Mouse (Mus musculus): ENCODE measurements around the gene Hras.
A peak's percentile ranks its signal among the peaks of the same experiment; 100 is the strongest.

Hras gene

DNA sequence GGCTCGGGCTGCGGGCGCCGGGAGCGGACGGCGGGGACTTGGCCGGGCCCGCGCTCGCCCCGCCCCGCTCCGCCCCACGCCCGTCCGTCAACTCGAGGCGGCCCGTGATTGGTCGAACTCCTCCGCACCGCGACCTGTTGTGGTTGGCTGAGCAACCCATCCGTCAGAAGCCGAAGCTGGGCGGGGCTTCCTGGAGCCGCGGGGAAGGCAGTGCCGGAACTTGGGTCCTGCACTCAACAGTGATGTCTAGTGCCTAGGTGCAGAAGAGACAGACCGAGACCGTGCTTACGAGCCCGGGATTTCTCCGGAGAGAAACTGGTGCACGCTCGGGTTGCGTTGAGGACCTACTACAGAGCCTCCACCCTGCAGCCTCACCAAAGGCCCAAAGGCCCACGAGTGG, at the start of gene Hras, which contains the start of gene Lrrc56:
Gene Hras, minus strand, starts transcription at position 58 of the 400 bp plus-strand sequence.
Gene Lrrc56, plus strand, starts transcription at position 210 of the 400 bp plus-strand sequence.
- peak; percentile 97 for DNase-seq

DNA sequence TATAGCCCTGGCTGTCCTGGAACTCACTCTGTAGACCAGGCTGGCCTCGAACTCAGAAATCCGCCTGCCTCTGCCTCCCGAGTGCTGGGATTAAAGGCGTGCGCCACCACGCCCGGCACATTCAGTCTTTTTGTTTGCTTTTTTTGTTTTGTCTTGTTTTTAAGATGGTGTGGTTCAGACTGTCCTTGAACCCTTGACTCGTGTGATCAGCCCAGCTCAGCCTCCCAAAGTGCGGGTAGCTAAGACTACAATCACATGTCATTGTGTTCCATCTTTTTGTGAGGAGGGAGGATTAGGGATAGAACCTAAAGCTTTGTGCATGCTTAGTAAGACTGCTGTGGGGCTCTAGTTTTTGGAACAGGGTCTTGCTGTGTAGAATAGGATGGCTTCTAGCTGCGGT, 37.7 kb upstream of the Hras start:
- DNase-seq: no peak

DNA sequence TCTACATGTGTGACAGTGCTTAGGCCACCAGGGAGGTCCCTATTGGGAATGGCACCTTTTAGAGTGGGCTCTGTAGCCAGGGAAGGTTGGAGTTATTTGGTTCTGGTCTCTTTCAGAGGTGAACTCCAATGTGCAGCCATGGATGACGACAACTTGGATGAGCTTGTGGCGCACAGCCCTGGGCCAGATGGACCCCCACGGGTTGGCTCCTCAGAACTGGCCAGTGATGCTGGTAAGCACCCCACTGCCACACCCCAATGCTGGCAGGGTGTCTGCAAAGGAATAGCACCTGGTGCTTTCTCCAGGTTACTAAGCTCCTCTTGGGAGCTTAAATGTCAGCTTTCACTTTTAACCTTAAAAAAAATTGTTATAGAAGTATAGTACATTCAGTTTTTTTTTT, 37.3 kb upstream of the Hras start:
- peak; percentile 47 for DNase-seq

DNA sequence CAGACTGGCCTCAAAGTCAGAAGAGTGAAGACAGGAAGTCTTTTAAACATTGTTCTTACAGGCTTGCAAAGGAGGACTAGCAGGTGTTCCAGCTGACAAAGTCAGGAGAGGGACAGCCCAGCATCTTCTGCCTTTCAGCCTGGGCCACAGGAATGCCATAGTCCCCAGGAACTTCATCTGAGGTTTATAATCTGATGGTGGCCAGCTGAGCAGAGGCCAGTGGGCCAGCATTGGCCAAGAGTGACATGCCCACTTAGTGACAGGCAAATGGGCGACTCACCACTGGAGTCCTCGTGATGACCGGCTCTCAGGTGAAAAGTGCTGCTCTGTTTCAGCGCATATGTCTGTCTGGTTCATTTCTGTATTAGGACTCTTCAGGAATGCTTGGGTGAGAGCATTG, 36.8 kb upstream of the Hras start:
- no peak for DNase-seq

DNA sequence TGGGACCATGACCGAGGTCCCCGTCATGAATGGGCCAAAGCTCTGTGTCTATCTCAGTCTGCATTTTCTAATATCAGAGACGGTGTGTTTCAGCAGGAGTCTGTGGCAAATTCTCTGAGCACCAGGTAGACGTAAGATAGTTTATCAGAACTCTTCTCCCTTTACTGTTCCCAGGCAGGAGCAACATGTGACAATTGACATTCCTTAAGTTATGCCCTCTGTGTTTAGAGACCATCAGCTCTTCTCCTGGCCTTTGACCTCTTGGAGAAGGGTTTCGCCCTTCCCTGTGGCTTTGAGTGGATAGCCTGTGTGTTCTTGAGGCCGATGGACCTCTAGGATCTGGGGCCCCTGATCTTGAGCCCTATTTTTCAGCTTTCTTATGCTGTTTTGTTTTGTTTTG, 35.9 kb upstream of the Hras start:
- DNase-seq: peak; percentile 15

DNA sequence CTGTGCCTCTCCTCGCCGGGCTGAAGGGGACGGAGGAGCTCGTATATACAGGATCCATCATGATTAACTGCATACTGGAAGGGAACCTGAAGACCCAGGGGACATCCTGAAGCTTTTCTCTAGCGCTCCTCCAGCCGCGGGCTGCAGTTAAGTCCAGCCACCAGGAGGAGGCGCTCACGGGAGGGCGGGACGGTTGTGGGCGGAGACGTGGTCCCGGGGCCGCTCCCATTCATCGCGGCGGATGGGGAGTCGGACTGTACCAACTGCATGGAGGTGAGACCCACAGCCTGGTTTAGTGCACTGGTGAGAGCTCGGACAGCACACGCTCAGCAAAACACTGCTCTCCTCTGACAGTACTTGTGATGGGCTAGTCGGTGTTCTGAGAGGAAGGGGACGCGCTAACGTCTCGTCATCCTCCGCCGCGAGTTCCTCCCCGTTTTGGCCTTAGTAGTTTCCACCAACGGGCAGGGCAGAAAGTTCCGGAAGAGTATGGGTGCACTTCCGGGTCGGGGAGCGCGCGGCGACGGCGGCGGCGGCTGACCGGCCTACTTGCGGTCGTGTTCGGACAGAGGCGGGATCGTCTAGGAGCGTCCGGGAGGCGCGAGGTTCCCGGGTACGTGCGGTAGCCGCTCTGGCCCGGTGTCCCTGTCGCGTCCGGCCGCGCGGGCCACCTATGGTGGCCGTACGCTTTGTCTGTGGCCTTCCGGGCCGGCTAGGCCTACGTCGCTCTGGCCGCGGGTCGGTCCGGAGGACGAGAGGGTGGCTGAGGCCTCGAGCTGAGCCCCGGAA, 34.7 kb upstream of the Hras start, which contains the start of gene Phrf1:
Gene Phrf1, plus strand, starts transcription at position 506 of the 789 bp plus-strand sequence.
- peak; percentile 92 for DNase-seq

DNA sequence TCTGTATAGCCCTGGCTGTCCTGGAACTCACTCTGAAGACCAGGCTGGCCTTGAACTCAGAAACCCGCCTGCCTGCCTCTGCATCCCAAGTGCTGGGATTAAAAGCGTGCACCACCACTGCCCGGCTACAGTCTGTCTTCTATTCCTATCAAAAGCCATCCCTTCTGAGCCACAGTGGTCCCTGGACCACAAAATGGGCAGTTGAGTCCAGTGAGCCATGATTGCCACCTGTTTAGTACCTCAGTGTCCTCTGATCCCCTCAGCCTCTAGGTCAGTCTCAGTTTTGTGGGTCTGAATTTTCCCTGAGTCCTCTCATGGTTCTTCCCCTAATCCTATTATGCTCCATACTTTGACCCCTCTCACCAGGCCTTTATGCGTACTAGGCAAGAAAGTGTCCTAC, 34.0 kb upstream of the Hras start:
- peak; percentile 40 for DNase-seq

DNA sequence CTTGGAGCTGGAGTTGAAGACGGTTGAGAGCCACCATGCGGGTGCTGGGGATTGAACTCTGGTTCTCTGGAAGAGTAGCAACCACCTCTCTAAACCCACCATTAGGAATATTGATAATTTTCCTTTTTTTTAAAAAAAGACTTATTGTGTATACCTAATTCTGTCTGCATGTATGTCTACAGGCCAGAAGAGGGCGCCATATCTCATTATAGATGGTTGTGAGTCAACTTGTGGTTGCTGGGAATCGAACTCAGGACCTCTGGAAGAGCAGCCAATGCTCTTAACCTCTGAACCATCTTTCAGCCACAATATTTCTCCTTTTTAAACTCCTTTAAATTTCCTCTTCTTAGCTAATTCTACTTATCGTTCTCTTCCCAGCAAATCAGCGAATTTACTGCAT, 32.7 kb upstream of the Hras start:
- peak; percentile 15 for DNase-seq

DNA sequence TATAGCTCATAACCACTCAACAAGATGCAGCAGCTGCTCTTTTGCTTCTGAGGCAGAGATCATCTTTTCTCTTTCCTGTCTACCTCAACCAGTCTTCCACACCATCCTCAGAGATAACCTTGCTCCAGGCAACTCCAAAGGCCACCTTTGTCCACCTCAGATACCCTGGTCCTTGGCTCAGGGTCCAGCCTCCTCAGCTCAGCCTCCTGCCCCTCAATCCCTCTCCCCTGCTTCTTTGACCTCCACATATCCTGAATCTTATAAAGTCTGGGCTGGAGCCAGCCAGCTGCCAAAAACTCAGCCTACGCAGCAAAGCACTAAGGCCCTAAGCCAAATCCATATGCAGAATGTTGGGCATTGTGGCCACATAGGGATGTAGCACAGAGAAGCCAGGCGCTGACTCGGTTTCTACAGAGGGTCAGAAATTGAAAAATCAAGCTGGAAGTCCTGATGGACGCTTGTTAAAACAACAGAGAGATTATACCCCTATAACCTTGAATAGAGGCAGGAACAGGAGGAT, 29.0 kb upstream of the Hras start:
- DNase-seq: peak; percentile 19

DNA sequence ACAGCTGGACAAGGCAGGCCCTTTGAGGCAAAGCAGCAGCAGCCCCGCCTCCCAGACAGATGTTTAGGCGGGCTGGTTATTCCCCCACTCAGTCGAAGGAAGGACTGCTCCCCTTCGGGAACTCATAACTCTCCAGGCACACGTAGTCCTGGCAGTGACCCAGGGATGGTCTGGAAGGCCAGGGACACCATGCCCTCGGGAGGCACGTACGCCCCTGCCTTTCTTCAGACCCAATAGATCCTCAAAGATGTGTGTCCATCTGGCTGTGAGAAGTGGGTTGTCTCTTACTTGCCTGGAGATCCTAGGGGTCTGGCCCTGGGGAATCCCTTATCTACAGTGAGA, 28.3 kb upstream of the Hras start:
- no peak for DNase-seq

DNA sequence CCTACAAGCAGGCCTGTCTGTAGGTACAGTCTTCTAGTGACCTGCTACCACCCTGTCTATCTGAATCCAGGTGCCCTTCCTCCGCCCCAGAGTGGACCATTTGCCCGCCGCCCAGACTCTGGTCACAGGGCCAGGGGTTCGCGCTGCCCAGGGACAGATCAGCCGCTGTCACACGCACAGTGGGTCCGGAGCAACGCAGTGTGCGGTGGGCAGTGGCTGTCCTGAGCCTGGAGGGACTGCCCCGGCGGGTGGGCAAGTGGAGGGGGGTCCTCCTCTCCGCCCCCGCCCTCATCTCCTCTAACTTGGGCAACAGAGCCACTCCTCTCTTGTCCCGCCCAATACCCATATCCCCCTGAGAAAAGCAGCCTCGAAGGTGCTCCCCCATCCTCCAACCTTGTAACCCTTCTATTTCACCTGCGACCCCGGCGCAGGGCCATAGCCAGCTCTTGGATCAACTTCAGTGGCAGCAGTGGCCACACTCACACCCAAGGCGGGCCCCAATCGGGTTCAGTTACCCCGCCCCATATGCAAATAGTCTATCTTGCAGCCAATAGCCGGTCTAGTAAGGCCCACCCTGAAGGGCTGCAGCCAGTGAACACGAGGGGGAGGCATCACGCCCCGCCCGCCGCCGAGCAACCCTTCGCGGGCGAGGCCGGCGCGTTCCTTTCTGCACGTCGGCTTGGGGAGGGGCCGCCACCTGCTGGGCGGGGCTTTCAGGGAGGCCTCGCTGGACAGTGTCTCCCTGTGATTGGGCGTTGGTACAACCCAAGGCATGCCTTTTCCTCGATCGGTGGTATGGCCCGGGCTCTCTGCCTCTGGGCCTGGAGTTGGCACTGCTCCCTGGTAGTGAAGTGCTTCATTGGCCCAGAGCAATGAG, 27.7 kb upstream of the Hras start:
- DNase-seq: peak; percentile 91

DNA sequence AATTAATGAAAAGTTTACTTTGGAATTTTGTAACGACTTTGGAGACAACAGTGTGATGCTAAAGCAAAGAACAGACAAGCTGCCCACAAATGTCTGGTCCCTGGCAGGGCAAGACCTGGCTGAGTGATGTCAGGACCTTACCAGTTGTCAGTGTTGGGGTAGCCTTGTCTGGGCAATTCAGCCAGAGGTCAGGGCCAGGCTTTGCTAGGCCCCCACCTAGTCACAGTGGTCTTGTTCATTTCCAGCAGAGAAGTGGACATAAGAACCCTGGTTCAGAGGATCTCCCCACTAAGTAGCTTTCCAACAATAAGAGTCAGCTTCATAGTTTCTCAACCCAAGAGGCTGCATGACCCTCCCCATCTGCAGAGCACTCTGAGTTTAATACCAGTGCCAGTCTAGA, 26.6 kb upstream of the Hras start:
- DNase-seq: no peak

DNA sequence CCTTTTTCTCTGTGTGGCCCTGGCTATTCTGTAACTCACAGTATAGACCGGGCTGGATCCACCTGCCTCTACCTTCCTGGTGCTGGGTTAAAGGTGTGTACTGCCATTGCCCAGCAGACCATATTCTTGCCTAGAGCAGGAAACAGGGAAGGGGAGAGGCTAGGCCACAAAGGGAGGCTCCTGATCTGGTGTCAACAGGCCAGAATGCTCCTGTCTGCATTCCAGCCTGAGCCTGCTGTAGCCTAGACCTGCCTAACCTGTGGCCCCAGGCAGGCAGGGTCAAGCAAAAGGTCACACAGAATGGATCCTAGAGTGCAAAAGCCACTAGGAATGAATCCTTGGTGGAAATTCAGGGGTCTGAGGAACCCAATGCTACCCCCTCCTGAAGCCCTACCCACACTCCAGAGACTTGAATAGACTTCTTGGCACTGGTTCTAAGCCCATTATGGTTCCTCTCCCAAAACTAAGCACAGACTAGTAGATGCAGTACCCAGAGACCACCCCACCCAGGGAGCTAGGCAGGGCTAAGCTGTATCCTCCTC, 25.8 kb upstream of the Hras start:
- DNase-seq: peak; percentile 32

DNA sequence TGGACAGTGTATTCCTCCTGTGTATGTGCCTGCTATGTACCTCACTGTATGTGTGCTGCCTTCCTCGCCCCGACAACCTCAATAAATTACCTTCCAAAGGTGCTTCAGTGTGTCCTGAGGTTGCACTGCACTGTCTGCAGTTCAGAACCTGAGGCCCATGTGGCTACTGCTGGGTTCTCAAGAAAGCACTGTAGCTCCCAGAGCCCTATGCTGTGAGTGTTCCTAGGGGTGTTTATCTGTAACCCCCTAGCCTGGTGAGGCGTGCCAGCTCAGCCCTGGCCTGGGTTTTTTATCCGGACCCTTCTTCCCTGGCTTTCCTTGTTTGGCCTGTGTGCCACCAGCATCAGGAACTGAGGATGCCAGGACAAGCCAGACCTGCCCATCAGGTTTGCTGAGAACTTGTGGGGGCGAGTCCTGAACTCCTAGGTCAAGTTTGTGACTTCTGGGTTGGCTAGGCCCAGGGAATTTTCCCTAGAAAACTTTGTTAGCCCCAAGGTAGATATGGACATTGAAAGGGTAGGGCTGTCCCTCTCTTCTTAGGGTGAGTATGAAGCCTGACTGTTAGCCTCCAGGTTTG, 24.8 kb upstream of the Hras start:
- no peak for DNase-seq

DNA sequence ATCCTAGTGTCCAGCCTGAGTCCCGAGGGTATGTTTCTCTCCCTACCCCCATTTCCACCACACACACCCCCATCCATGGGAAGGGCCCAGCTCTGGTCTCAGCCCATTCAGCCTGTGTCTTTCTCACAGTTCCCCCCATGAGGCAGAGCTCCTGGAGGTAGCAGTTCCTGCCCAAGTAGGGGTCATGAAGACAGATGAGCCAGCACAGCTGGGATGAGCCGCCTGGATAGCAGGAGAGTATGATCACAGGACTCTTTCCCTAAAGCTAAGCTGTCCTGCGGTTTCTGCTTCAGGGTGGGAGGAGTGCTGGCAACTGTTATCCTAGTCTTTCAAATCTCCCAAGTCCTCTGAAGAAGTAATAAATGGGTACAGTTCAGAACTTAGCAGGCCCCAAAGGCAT, 24.3 kb upstream of the Hras start:
- DNase-seq: no peak

DNA sequence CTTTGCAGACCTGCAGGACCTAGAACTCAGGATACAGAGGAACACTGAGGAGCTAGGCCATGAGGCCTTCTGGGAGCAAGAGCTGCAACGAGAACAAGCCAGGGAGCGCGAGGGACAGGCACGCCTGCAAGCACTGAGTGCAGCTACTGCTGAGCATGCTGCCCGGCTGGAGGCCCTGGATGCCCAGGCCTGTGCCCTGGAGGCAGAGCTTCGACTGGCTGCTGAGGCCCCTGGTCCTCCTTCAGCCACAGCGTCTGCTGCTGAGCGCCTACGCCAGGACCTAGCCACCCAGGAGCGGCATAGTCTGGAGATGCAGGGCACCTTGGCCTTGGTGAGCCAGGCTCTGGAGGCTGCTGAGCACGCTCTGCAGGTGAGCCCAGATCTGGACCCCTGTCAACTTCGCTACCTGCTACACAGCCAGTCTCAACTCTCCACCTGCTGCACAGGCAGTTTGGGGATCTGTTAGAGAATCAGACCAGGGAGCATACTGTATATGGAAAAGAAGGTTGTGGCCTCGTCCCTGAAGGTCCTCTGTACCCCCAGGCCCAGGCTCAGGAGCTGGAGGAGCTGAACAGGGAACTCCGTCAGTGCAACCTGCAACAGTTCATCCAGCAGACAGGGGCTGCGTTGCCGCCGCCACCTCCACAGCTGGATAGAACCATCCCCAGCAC, 23.7 kb upstream of the Hras start:
- DNase-seq: no peak

DNA sequence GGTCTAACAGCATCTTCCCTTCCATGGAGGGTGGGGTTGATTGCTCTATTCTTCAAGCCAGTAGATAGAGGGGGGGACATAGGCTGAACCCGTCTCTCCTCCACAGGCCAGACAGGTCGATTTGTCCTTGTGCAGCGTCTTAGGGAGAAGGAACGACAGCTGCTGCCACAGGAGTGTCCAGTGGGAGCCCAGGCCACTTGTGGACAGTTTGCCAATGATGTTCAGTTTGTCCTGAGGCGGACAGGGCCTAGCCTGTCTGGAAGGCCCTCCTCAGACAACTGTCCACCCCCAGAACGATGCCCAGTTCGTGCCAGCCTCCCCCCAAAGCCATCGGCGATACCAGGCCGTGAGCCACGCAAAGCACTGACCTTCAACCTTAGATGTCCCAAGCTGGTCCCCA, 23.1 kb upstream of the Hras start:
- no peak for DNase-seq

DNA sequence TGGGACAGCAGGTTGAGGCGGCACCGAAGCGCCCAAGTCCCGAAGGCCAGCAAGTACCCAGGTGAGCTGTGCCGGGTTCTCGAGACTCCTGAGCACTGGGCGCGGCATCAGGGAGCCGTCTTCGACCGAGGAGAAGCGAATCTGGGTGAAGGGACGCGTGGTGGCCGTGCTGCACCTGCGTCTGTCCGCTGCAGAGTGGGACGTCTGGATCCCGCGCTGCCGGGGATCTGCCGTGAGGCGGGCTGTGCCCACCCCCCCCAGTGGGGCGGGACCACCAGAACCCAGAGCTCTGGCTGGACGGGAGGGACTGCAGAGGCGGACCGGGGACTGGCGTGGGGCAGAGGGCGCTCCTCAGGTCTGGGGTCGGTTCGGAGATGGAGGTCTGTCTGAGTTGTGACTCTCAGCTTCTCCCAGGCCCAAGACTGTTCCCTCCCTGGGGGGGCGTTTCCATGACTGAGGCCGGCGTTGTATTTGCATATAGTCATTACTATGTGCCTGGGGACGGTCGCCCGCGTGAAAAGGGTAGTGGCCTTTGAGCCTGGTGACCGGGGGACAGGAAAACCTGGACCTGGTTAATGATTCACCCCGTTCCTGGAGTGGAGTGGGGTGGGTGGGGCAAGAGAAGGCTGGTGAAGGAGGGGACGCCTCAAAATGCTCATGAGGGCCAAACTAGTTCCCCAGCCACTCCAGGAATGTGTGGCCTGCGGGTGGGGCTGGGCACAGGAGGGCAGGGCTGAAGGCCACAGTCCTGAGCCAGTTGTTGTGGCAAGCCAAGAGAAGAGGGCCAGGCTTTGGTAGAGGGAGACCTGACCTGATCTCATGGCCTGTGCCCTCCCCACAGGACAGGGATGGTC, 22.3 kb upstream of the Hras start:
- peak; percentile 40 for DNase-seq

DNA sequence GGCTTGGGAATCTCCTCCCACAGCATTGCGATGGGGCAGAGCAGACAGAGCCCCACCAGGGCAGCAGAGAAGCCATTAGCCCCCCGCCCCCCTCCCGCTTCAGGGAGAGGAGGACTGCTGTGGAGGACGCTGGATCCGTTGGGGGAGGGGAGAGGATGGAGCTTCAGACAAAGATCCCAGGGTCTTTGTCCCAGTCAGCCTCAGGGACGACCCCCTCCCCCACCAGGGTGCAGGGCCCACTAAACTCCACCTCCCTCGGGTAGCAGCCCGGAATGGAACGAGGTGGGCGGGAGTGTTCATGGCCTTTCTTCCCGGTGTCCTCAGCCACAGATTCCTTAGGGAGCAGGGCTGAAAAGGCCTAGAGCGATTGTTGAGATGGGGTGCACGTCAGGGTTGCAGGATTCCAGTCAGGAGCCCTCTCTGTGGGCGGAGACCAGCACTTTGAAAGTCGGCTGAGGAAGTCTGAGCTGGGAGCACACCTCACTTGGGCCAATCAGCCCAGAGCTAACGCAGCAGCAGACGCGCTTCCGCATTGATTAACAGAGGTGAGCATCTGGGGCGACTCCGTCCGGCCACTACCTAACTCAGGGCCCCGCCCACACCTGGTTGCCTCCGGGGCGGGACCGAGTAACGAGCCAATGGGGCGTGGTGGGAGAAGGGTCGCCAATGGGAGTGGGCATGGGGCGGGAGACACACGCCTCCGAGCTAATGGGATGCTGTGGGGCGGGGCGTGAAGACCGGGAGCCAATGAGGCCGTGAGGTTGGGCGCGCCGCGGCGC, 21.5 kb upstream of the Hras start, which contains the start of gene Rassf7:
Gene Rassf7, plus strand, starts transcription at position 760 of the 779 bp plus-strand sequence.
- peak; percentile 91 for DNase-seq

DNA sequence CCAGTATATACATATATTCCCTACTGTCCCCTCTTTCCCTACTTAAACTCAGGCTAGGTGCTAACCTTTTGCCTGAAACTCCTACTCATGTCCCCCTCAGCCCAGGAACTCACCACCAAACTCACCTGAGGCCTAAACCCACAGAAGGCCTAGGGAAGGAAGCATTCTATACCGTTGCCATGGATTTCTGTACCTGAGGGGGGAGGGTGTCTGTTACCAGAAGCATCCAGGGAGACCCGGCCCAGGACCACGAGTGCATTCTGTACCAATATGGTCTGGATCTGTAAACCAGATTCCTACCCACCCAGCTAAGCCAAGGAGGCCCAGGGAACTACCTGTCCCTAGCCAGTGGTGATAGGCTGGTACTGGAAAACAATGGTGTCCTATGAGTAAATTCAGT, 20.5 kb upstream of the Hras start:
- DNase-seq: peak; percentile 11

All from cerebellum, adult 9-10 months (tissue).